Mouse (Mus musculus) hindbrain, embryonic 10.5 days (tissue): ENCODE data around the gene Slc38a10. TPM values are rescaled to one million over a fixed set of nuclear protein-coding genes. Genes with fewer than 3 reads are reported as not detected.
A peak's percentile ranks its signal among the peaks of the same experiment; 100 is the strongest.

Experiments used
- DNase-seq: peaks from one replicate; pipeline ENCODE4 v3.0.0-alpha.2; 2017; ENCODE audit warnings: low spot score
- H3K27ac ChIP-seq: fragments of 300-500 bp; sonication (generic); 2 replicates; pipeline ENCODE4 v1.5.1; 2016; ENCODE audit warnings: mild to moderate bottlenecking, moderate library complexity
- H3K27me3 ChIP-seq: fragments of 300-500 bp; sonication (generic); 2 replicates; pipeline ENCODE4 v1.6.1; 2016; ENCODE audit warnings: mild to moderate bottlenecking; ENCODE audit not compliant: poor library complexity, insufficient read depth, severe bottlenecking
- H3K36me3 ChIP-seq: fragments of 300-500 bp; sonication (generic); 2 replicates; pipeline ENCODE4 v1.6.1; 2016; ENCODE audit warnings: mild to moderate bottlenecking, moderate library complexity
- H3K4me1 ChIP-seq: fragments of 300-500 bp; sonication (generic); replicated peaks from 2 replicates; pipeline ENCODE4 v1.6.1; 2016; ENCODE audit warnings: mild to moderate bottlenecking
- H3K4me3 ChIP-seq: fragments of 300-500 bp; sonication (generic); 2 replicates; pipeline ENCODE4 v1.5.1; 2016; ENCODE audit warnings: mild to moderate bottlenecking, moderate library complexity
- H3K9me3 ChIP-seq: fragments of 300-500 bp; sonication (generic); 2 replicates; pipeline ENCODE4 v1.6.1; 2016; ENCODE audit warnings: mild to moderate bottlenecking, moderate library complexity
- WGBS: fragments of 180-500 bp; shearing (Covaris S2); methylation state at CpG from one replicate; pipeline ENCODE4 v1.1.7; 2016; 5-methylcytosine and 5-hydroxymethylcytosine counted together
- polyA plus RNA-seq: library from polyadenylated mRNA; unstranded; fragments of >200 nt; fragmentation: Nextera tagmentation; extraction: Ambion mirVana; gene quantifications from 2 replicates; pipeline ENCODE4 v1.2.1, GENCODE M21; 2016

Slc38a10 gene
- polyA plus RNA-seq, 1 experiment from 2014 or later = 114 TPM

GRCm38 (mm10) chr11:120122126-120122525, 29.0 kb downstream of the Slc38a10 start:
- Histone ChIP-seq H3K36me3 (peaks cover 86% of the 10 kb centered on the region), H3K27ac (peak overlapping the region; percentile 42; the same call in 1 of the 2 replicates), H3K27me3 (no peaks in the 10 kb centered on the region), H3K4me1 (peaks cover 9% of the 10 kb centered on the region; the same call in 1 of the 2 replicates), H3K4me3 (no peak overlapping the region), H3K9me3 (no peaks in the 10 kb centered on the region)
- no peak for DNase-seq
- WGBS = 91% methylated on average over 12 of the region's 12 CpGs

- H3K4me3 ChIP-seq = no peak overlapping the region
- 81% methylated on average over 17 of the region's 17 CpGs for WGBS
- peak; percentile 52 for DNase-seq
- peaks cover 9% of the 10 kb centered on the region; the same call in 1 of the 2 replicates for H3K4me1 ChIP-seq
- H3K27ac ChIP-seq = 0 out of 2 replicates have a peak overlapping the region, but pooled peaks have one; percentile 57
- no peaks in the 10 kb centered on the region for H3K27me3 ChIP-seq
- no peaks in the 10 kb centered on the region for H3K9me3 ChIP-seq
- peaks cover 87% of the 10 kb centered on the region for H3K36me3 ChIP-seq
Measured at GRCm38 (mm10) chr11:120120642-120121420, 30.3 kb downstream of the Slc38a10 start.

- Histone ChIP-seq H3K4me3 (no peak overlapping the region), H3K27me3 (no peaks in the 10 kb centered on the region), H3K9me3 (no peaks in the 10 kb centered on the region), H3K4me1 (peaks cover 9% of the 10 kb centered on the region; the same call in 1 of the 2 replicates), H3K36me3 (peaks cover 91% of the 10 kb centered on the region), H3K27ac (peak overlapping the region; percentile 25; the same call in 1 of the 2 replicates)
- 87% methylated on average over 10 of the region's 10 CpGs for WGBS
- DNase-seq = no peak
Measured at GRCm38 (mm10) chr11:120119936-120120541, 31.1 kb downstream of the Slc38a10 start.

- no peaks in the 10 kb centered on the region for H3K27me3 ChIP-seq
Measured at GRCm38 (mm10) chr11:120119108-120119507, 32.0 kb downstream of the Slc38a10 start.

GRCm38 (mm10) chr11:120117626-120118025, 33.5 kb downstream of the Slc38a10 start:
- peaks cover 99% of the 10 kb centered on the region for H3K36me3 ChIP-seq
- no peaks in the 10 kb centered on the region for H3K9me3 ChIP-seq
- peaks cover 9% of the 10 kb centered on the region; the same call in 1 of the 2 replicates for H3K4me1 ChIP-seq
- H3K27me3 ChIP-seq = no peaks in the 10 kb centered on the region
- no peak for DNase-seq
- 90% methylated on average over 2 of the region's 2 CpGs for WGBS
- H3K4me3 ChIP-seq = no peak overlapping the region
- no peak overlapping the region for H3K27ac ChIP-seq

More at GRCm38 (mm10) chr11:120119108-120119507, 32.0 kb downstream of the Slc38a10 start:
- peaks cover 9% of the 10 kb centered on the region; the same call in 1 of the 2 replicates for H3K4me1 ChIP-seq
- no peaks in the 10 kb centered on the region for H3K9me3 ChIP-seq
- no peak overlapping the region for H3K27ac ChIP-seq
- H3K36me3 ChIP-seq = peaks cover 97% of the 10 kb centered on the region
- 93% methylated on average over 7 of the region's 7 CpGs for WGBS
- no peak for DNase-seq
- H3K4me3 ChIP-seq = no peak overlapping the region

GRCm38 (mm10) chr11:120114488-120115215, 36.5 kb downstream of the Slc38a10 start:
- Histone ChIP-seq H3K4me1 (peaks cover 14% of the 10 kb centered on the region; the same call in 1 of the 2 replicates), H3K36me3 (peaks cover 89% of the 10 kb centered on the region), H3K27me3 (no peaks in the 10 kb centered on the region), H3K9me3 (no peaks in the 10 kb centered on the region), H3K4me3 (no peak overlapping the region), H3K27ac (no peak overlapping the region)
- 89% methylated on average over 21 of the region's 21 CpGs for WGBS
- peak; percentile 21 for DNase-seq

GRCm38 (mm10) chr11:120112136-120112535, 39.0 kb downstream of the Slc38a10 start:
- H3K27me3 ChIP-seq = no peaks in the 10 kb centered on the region
- WGBS = 88% methylated on average over 4 of the region's 4 CpGs
- DNase-seq = no peak
- H3K4me3 ChIP-seq = no peak overlapping the region
- peaks cover 90% of the 10 kb centered on the region for H3K36me3 ChIP-seq
- peaks cover 14% of the 10 kb centered on the region; the same call in 1 of the 2 replicates for H3K4me1 ChIP-seq
- no peaks in the 10 kb centered on the region for H3K9me3 ChIP-seq
- no peak overlapping the region for H3K27ac ChIP-seq

GRCm38 (mm10) chr11:120111033-120111432, 40.1 kb downstream of the Slc38a10 start:
- Histone ChIP-seq H3K4me3 (no peak overlapping the region), H3K36me3 (peaks cover 89% of the 10 kb centered on the region), H3K9me3 (no peaks in the 10 kb centered on the region), H3K27me3 (no peaks in the 10 kb centered on the region), H3K4me1 (peaks cover 14% of the 10 kb centered on the region; the same call in 1 of the 2 replicates), H3K27ac (no peak overlapping the region)
- 7% methylated on average over 2 of the region's 2 CpGs for WGBS
- DNase-seq = peak; percentile 72

- no peak overlapping the region for H3K27ac ChIP-seq
- H3K27me3 ChIP-seq = no peaks in the 10 kb centered on the region
- H3K4me3 ChIP-seq = no peak overlapping the region
- peaks cover 89% of the 10 kb centered on the region for H3K36me3 ChIP-seq
- H3K9me3 ChIP-seq = no peaks in the 10 kb centered on the region
- WGBS = 72% methylated on average over 7 of the region's 7 CpGs
- peaks cover 17% of the 10 kb centered on the region; the same call in 1 of the 2 replicates for H3K4me1 ChIP-seq
- DNase-seq = no peak
Measured at GRCm38 (mm10) chr11:120110554-120110953, 40.6 kb downstream of the Slc38a10 start.

GRCm38 (mm10) chr11:120109558-120110210, 41.5 kb downstream of the Slc38a10 start:
- Histone ChIP-seq H3K36me3 (peaks cover 89% of the 10 kb centered on the region), H3K27ac (no peak overlapping the region), H3K27me3 (no peaks in the 10 kb centered on the region), H3K4me3 (no peak overlapping the region), H3K4me1 (peaks cover 17% of the 10 kb centered on the region; the same call in 1 of the 2 replicates), H3K9me3 (no peaks in the 10 kb centered on the region)
- 73% methylated on average over 14 of the region's 14 CpGs for WGBS
- no peak for DNase-seq

- no peak overlapping the region for H3K4me3 ChIP-seq
- 83% methylated on average over 9 of the region's 9 CpGs for WGBS
- peaks cover 87% of the 10 kb centered on the region for H3K36me3 ChIP-seq
- no peak for DNase-seq
- H3K27ac ChIP-seq = no peak overlapping the region
- H3K9me3 ChIP-seq = no peaks in the 10 kb centered on the region
- H3K27me3 ChIP-seq = no peaks in the 10 kb centered on the region
- H3K4me1 ChIP-seq = peaks cover 17% of the 10 kb centered on the region; the same call in 1 of the 2 replicates
Measured at GRCm38 (mm10) chr11:120107796-120108195, 43.4 kb downstream of the Slc38a10 start.

- H3K4me3 ChIP-seq = no peak overlapping the region
- peaks cover 20% of the 10 kb centered on the region; the same call in 1 of the 2 replicates for H3K4me1 ChIP-seq
- H3K27ac ChIP-seq = no peak overlapping the region
- H3K9me3 ChIP-seq = no peaks in the 10 kb centered on the region
- WGBS = 71% methylated on average over 2 of the region's 2 CpGs
- DNase-seq = no peak
- H3K36me3 ChIP-seq = peaks cover 80% of the 10 kb centered on the region
- no peaks in the 10 kb centered on the region for H3K27me3 ChIP-seq
Measured at GRCm38 (mm10) chr11:120107026-120107425, 44.1 kb downstream of the Slc38a10 start.
